Mouse (Mus musculus): ENCODE measurements at regions not wholly inside any gene's neighbourhood (a gene's known extent, or its start where the extent isn't known, plus 50 kb on each side); places are given as distances from the start of the nearest gene placed in this dataset.

DNA sequence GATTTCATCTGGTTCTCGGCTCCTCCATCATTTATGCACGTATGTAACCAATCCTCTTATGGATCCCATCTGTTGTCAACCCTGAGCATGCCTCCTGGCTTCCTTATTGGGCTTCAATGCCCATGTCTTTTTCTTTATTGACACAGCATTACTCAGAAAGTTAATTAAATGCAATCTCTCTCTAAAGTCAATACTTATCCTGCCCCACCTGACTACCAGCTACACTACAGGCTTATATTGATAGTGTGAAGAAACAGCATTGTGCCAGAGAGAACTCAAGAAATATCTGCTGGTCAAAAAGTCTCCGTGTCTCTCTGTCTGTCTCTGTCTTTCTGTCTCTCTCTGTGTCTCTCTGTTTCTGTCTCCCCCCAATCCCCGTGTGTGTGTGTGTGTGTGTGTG is 194.7 kb upstream of the Rfx3 start:
- DNase-seq: no peak

DNA sequence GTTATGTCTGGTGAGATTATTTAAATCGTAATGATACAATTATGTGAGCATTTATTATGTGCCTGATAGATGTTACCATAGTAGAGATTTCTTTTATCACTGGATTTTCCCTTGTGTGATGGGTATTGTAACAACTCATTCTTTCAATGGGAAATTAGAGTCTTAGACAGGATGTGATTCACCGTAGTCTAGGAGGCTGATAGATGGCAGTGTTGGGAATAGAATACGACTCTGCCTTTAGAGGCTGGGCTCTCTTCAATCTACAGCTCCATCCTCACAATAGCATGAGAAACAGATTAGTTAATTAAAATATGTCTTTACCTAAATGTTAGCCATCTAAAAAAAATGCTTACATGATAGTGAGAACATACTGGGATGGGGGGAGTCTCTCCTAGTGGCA is 192.8 kb upstream of the Rfx3 start:
- DNase-seq: no peak

DNA sequence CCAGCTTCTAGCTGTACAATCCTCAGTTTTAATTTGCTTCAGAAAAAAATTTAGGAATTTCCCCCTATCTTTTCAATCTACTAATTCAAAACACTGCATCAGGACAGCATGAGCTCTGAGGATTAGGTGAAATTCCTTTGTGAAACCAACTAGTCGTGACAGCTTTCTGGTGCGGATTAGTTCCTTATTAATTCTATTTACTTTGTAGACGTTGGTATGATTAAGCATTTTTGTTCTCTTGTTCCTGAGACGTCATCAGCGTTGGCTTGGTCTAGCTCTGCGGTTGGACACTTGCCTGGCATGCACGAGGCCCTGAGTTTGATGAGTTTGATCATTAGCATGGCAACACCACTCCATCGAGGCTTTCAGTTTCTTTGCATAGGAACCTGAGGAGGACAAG is 188.4 kb upstream of the Rfx3 start:
- DNase-seq: no peak

DNA sequence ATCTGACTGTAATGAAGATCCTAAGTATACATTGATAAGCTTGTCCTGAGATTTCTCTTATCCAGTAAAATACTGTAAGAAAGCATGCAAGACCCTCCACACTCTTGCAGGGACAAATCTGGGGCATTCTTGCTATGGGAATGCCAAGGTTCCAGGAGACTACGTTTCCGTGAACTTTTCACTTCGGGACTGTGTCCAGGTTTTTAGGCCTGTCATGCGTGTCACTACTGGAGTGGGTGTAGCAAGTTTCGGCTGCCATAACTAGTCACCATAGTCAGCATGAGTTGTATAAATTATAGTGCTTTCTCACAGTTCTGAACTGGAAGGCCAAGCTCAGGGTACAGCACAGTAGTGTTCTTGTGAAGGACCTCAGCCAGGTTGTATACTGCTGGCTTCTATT is 185.9 kb upstream of the Rfx3 start:
- DNase-seq: no peak

DNA sequence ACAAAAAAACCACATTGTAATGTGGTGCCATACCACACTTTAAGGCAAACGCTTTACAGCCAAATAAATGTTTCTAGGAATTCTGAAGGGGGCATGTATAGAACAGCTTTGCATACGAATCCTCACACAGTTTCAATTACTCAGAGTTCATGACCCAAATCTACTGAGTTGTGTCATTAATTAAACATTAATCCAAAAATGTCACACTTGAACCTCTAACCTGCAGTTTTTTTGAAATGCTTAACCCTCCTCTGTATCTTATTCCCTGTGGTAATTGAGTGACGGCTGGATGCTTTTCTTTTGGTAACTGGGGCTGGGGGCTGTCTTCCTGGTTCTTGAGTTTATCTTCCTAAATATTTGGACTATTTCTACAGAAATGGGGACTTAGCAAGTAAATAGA is 181.3 kb upstream of the Rfx3 start:
- no peak for DNase-seq

DNA sequence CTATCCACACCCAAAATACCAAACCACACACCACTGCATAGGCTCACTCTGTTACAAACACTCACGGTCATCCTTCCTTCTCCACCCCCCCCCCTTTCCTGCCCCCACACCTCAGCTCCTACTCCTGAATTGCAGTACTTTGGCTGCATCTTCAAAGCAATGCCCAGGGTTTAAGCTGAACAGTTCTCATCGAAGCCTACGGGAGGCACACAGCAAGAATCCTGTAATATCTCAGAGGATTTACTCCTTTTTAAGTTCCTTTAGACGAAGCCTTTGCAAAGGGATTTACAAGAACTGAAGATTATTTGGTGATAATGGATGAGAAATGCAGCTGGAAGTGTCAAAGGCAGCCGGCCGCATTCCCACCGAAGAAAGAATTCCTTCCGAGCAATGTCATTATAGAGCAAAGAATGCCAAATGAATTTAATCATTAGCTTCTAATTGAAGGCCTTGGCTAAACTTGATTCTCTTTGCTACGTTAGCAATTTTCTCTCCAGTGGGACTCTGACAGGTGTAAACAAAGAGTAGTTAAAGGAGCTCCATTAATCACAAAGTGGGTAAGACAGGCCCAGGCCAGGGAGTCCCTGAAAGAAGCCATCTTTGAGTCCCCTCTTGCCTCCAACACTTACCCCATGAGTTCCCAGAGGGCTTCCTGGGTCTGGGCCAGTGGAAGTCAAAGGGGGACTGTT is 180.6 kb upstream of the Rfx3 start:
- DNase-seq: no peak

DNA sequence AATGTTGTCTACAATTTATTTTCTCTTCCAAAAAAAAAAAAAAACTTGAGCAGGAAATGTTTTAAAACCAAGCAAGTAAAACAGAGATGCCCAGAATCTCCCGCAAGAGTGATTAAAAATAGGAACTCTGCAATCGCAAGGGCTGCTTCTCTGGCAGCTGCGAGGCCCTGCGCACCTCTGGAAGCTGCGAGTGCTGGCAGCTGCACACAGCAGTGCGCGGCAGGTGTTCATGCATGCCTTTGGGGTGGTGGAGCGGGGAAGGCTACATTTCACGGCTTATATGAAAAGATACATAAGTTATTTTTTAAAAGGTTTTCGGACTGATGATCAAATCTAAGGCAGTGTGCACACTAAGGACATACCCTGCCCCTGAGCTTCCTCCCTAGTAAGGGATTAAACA is 179.3 kb upstream of the Rfx3 start:
- peak; percentile 5 for DNase-seq

DNA sequence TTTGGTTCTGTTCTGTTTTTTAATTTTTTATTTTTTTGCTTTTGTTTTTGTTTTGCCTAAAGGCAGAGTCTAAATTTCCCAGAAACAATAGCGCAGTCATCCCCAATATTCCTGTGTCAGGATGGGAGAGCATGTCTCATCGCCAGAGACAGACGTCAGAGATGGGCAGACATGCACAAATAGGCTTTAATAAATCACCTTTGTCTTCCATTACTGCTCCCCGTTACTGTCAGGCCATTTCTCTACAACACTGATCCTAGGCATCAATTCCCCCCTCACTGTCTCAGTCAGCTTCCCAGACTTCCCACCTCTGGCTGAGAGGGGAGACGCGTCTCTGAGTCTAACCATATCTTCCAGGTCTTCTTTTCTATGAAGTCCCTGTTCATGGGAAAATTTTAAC is 177.4 kb upstream of the Rfx3 start:
- DNase-seq: no peak

DNA sequence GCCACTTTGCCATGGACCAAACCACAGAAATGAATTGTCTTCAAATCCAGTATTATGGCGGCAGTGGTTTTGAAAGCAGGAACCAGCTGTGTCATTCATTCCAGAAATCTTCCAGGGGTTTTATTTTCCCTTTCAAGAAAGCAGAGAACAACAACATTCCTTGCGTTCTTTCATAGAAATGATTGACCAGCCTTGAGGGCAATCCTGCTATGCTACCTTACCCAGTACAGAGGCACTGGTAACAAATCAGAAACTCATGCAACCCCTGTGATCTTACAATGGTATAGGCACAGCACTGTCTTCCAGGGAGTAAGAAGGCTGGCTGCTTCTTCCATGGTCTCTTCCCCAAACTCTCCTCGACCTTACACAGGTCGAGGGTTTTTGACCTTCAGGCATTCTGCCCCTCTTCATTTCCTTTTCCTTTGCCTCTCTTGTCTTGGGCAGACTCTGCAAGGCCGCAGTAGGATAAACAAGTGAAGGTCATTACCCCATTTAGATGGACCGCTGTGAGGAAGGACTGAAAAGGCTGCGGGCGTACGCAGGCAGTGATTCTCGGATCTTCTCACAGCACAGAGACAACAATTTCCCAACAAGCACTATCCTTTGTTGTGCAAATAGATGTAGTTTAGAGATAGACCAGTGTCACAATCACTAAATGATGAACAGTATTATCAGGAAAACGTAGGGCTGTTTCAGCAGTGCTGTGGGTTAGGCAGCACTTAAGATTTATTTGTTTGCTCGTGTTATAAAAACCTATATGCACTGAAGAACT is 171.6 kb upstream of the Rfx3 start:
- no peak for DNase-seq

DNA sequence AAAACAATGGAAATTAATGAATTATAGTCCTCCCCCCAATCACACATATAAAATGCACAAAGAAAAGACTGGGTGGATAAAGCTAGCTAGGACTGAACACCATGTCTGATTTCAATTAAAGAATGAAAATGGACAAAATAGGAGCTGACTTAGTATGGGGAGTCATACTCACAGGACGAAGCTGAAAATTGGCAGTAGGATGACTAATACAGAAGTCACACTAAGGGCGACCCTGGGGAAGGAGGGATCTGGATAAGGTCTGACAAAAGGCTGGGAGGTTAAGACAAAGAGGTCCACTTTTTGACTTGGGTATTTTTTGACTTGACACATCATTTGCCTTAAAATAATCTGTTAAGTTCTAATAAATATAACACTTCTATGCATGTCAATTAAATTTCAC is 170.2 kb upstream of the Rfx3 start:
- DNase-seq: no peak

DNA sequence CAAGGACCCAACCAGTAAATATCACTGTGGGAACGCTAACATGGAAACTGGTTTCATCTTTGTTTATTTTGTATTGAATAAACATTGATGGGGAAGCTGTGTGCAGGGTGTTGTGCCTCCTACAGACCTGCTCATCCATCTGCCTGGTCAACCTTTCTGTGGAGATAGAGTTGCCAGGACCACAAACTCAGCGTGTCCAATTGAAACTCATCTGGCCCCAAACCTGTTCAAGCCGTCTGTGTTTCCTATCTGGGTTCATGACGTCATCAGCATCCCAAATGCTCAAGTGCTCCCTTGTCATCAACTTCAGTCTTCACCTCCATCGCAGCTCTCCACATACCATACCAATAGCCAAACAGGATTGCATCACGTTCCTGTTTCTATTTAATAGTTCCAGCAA is 167.1 kb upstream of the Rfx3 start:
- DNase-seq: no peak

DNA sequence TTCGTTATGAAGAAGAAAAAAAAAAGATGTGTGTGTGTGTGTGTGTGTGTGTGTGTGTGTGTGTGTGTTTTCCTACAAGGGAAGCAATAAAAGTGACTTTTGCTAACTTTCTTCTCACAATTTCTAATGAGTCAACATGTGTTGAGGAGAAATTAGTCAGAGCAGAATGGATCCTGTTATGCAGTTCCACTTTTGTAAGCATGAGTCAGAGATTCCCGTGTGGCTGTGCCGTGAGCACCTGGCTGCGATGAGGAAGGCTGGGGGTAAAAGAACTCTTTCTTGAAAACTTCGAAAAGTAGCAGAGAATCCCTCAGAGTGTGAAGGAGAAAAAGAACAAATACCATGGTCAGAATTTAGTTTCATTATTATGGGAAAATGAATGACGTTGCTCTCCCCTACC is 165.9 kb upstream of the Rfx3 start:
- DNase-seq: no peak

DNA sequence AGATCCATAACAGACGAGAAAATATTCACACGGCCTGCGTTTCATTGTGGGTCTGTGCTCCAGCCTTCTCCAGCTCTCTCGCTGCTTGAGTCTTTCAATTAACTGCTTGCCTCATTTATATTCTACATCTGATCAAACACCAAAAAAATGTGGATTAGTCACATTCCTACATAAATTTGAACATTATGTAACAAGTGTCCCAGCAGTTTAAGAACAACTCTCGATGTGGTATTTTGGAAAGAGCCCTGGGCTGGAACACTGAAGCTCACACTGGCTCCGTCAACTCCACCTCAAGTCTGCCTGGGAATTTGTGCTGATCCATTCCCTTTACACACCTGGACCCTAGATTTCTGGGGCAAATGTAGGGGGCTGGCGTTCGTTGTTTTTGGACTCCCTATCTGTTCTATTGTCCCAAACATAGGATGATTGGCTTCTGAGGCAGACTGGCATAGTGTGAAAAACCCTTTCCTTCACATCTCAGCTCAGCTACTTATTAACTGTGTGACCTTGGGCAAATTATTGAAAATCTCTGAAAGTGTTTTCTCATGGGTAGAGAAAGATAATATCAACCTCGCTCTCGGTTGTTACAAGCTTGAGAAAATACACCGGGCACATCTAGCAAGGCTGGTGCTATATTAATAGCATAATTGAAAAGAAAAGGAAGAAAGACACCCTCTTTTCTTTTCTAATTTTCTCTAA is 161.0 kb upstream of the Rfx3 start:
- DNase-seq: no peak

DNA sequence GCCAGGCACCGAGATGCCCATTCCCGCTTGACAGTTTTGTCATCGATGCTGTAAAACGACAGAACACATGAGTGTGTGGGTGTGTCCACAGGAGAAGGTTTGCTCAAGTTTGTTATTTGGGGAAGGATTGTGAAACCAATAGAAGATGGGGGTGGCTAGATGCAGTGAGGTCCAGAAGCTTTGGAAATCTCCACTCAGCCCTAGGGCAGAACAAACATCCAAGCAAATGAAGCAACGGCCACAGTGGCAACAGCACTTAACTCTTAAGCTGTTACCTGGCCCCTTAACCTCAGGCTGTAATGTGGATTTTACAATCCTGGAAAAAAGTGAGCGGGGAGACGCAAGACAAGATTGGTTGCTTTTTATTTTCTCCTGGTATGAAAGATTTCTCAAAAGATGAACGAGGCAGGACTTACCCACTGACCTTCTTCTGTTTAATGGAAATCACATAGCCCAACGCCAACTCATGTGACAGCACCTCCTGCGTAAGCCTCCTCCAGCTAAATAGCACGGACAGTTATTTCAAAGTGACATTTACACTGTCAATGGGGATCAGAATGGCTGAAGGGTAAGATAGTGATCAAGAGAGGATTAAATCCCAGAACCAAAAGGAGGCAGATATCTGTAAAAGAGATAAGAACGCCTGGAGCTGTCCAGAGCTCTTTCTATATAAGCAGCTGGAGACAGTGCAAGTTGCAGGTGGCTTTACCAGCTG is 156.6 kb upstream of the Rfx3 start:
- no peak for DNase-seq

DNA sequence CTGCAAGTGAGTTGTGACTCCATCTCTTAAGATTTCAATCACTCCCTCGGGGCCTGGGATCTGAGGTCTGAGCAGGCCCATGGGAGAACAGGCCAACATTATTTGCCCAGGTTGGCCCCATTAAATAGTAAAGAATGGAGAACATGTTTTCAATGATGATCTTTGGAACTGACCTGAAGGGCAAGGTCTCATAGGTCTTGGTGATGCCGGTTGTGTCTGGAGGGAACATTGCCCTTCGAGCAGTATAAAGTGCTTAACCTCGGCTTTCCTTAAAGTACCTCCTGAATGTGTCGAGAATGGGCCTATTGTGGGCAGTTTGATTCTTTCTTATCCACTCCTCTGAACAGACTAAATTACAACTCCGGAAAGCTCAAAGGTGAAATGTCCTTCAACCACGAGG is 155.7 kb upstream of the Rfx3 start:
- no peak for DNase-seq

DNA sequence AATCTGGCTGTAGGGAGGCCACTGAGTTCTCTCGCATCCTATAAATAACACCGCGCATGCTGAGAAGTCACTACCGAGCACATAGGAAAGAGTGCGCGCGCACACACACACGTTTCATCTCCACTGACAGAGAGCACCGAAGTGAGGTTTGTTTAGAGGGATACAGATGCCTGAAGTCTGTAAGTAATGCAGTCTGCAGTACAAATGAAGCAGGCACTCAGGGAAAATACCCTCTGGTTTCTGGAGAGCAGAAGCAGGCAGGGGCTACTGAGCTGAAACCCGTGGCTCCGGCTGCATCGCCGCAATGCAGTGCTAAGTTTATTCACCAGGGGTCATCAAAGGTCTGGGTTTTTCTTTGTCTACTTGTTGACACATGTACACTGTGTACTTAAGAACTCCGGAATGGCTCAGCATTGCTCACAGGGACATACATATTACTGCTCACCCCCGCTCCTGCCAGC is 155.0 kb upstream of the Rfx3 start:
- peak; percentile 31 for DNase-seq

DNA sequence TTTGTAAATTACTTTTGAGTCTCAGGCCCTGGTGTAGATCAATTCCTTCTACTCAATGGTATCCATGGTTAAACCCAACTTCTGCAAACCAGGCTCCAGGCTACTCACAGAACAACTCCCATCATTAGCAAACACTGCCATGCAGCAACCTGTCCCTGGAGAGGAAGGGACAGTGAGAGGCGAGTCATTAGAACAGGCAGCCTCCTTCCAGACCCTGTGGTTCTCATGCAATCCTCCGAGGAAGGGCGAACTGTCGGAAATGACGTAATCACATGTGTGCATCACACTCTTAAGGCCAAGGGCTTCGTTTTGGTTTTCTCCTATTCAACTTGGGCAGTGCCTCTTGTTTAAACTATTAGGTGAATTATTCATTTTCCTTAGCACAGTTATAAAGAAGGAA is 152.2 kb upstream of the Rfx3 start:
- DNase-seq: no peak

DNA sequence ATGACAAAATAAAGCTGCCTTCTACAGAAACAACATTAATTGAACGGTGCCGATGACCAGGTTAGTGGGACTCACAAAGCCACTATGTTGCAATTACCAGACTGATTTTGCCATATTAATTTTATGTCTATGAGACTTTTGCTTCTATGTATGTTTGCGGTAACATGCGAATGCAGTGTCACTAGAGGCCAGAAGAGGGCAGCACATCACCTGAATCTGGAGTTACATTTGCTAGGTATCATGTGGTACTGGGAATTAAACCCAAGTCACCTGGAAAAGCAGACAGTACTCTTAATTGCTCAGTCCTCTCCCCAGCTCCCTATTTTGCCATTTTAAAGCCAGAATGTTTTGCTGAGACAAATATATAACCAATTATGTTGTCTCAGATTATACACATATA is 149.6 kb upstream of the Rfx3 start:
- DNase-seq: peak; percentile 25

DNA sequence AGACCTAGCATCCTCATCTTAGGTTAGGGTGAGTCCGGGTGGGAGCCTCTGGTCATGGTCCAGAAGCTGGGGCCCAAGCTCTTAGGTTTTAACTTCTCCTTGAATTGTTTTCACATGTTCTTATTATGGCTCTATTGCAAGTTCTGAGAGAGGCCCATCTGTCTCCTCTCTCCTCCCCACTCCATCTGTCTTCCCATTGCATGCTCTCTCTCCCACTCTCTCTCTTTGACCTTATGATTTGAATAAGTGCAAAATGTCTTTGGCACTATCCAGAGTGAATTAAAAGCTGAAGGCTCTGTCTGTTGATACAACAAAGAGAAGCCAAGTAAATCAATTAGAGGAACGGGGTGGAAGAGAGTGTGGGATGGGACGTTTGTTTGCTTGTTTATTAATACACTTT is 146.2 kb upstream of the Rfx3 start:
- no peak for DNase-seq

DNA sequence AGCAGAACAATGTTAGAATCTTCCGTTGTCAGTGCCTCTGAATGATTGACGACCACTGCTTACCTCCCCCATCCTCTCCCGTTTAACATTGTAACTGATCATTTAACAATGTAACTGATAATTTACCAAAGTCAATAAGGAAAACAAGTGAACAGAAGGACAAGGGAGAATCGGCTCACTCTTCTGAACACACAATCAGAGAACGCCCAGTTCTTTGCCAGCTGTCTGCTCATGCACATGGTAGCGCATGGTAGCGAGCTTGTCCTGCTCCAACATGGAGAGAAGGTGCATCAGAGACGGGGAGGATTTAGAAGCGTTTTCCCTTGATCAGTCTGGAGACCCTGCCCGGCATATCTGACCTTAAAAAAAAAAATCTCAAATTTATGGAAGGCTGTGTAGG is 126.6 kb upstream of the Rfx3 start:
- no peak for DNase-seq

DNA sequence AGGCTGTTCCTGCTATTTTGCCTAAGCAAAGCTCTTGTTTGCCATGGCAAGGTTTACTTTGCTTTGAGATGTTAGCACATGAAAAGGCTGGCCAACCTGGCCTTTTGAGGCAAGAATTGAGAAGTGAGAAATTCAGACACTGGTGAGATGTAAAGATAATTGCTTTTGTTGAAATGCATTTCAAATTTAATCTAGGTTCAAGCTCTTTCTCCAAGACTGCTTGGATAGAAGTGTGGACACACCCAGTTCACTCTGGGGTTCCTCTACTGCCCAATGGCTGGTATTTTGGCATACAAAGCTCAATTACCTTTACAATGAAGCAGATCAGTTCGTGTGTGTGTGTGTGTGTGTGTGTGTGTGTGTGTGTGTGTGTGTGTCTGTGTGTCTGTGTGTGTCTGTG is 123.8 kb upstream of the Rfx3 start:
- no peak for DNase-seq

DNA sequence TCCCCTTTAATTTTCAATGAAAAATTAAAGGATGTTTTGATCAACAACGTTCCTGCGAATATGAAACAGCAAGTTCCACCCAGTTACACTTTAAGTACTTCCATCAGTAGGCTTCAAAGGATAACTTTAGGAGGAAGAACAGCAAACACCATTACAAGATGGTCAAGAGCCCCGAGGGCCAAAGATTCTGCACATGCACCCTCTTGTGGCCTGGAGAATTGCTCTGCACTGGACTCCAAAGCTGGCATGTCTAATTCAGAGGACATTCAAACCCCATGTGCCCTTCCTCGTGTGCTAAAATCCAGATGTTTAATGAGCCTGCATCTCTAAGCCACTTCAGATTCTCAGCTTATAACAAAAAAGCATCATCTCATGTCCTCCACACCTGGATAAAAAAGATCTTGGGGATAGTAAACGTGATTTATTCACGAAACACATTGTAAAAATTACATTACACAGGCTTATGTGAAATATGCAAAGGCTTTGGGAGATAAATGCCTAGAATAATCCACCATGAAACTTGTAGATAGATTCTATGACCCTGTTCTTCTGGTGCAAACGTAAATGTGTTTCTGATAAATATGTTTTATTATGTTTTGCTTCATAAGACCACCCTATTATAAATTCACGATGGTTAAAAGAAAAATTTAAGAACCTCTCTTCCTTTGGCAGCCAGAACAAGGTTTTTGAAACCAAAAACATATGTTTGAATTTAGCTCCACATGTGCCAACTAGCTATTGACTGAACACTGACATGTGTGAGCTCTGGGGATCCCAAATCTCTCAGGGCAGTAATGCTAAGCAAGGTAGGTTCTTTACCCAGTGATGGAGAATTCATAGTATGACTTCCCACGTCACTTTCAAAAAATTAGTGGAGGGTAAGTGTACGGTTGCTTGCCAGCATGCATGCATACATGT is 100.6 kb upstream of the Rfx3 start:
- DNase-seq: no peak

Measured in thymus, postnatal 14 days (tissue).